Mouse (Mus musculus) midbrain, postnatal 0 days (tissue): ENCODE data around the gene Gm10447. TPM values are rescaled to one million over a fixed set of nuclear protein-coding genes. Genes with fewer than 3 reads are reported as not detected.

Source experiments
- ATAC-seq: fragments of 200-750 bp; cut with Nextera tagmentation; 2 replicates; pipeline ENCODE4 v1.8.0; 2017; ENCODE audit warnings: moderate number of reproducible peaks, mild to moderate bottlenecking, moderate TSS enrichment, moderate library complexity; ENCODE audit not compliant: low FRiP score
- DNase-seq: peaks from one replicate; pipeline ENCODE4 v3.0.0-alpha.2; 2015; ENCODE audit warnings: low spot score
- H3K27ac ChIP-seq: fragments of 300-500 bp; sonication (generic); 2 replicates; pipeline ENCODE4 v1.5.1; 2014; ENCODE audit warnings: low read depth, mild to moderate bottlenecking, low read length, mixed read lengths
- H3K27me3 ChIP-seq: fragments of 300-500 bp; sonication (generic); 2 replicates; pipeline ENCODE4 v1.6.1; 2014; ENCODE audit warnings: low read length, control low read depth, mixed read lengths; ENCODE audit not compliant: insufficient read depth
- H3K36me3 ChIP-seq: fragments of 300-500 bp; sonication (generic); 2 replicates; pipeline ENCODE4 v1.6.1; 2014; ENCODE audit warnings: low read length, control low read depth, mixed read lengths; ENCODE audit not compliant: insufficient read depth
- H3K4me1 ChIP-seq: fragments of 300-500 bp; sonication (generic); 2 replicates; pipeline ENCODE4 v1.6.1; 2014; ENCODE audit warnings: mild to moderate bottlenecking, control low read depth, antibody characterized with exemption, low read length, mixed read lengths; ENCODE audit not compliant: insufficient read depth
- H3K4me2 ChIP-seq: fragments of 300-500 bp; sonication (generic); 2 replicates; pipeline ENCODE4 v1.6.1; 2014; ENCODE audit warnings: low read depth, mild to moderate bottlenecking, low read length, mixed read lengths; ENCODE audit not compliant: poor library complexity, severe bottlenecking
- H3K4me3 ChIP-seq: fragments of 300-500 bp; sonication (generic); 2 replicates; pipeline ENCODE4 v1.5.1; 2014; ENCODE audit warnings: low read depth, mild to moderate bottlenecking, low read length, moderate library complexity
- H3K9ac ChIP-seq: fragments of 300-500 bp; sonication (generic); replicated peaks from 2 replicates; pipeline ENCODE4 v1.6.1; 2014; ENCODE audit warnings: mild to moderate bottlenecking, low read length, moderate library complexity, mixed read lengths; ENCODE audit not compliant: poor library complexity, severe bottlenecking
- H3K9me3 ChIP-seq: fragments of 300-500 bp; sonication (generic); 2 replicates; pipeline ENCODE4 v1.6.1; 2016; ENCODE audit warnings: low read length, control low read depth
- CTCF ChIP-seq: IDR thresholded peaks from 2 replicates; pipeline ENCODE4 v1.5.1; 2016; ENCODE audit warnings: antibody characterized with exemption, mild to moderate bottlenecking
- WGBS: fragments of 180-500 bp; shearing (Covaris S2); extraction: QIAGEN DNeasy Blood & Tissue Kit; methylation state at CpG from one replicate; pipeline ENCODE4 v1.1.7; 2014; 5-methylcytosine and 5-hydroxymethylcytosine counted together
- polyA plus RNA-seq: library from polyadenylated mRNA; unstranded; fragments of >200 nt; fragmentation: Nextera tagmentation; extraction: Ambion mirVana; gene quantifications from 2 replicates; pipeline ENCODE4 v1.2.1, GENCODE M21; 2015
- total RNA-seq: library from RNA; depleted of rRNA; stranded (reverse); fragments of >200 nt; gene quantifications from 2 replicates; pipeline ENCODE4 v1.2.3, GENCODE M21; 2014

Gene Gm10447
- total and polyA plus RNA-seq, 2 experiments from 2014 or later = 0.11 TPM; not detected in 1

- Histone ChIP-seq H3K27me3 (no peaks in the 10 kb centered on the region), H3K36me3 (peaks cover 9% of the 10 kb centered on the region), H3K4me2 (peak overlapping the region; percentile 64), H3K9ac (peak overlapping the region; percentile 56), H3K4me3 (peak overlapping the region; percentile 62), H3K27ac (peak overlapping the region; percentile 73), H3K9me3 (no peaks in the 10 kb centered on the region), H3K4me1 (peaks cover 9% of the 10 kb centered on the region; the same call in 1 of the 2 replicates)
- ATAC-seq = peak; percentile 28
- peak; percentile 14 for DNase-seq
- TF ChIP-seq CTCF = no peak
- 20% methylated on average over 9 of the region's 9 CpGs for WGBS
These were observed 25.4 kb downstream of the Gm10447 start for GRCm38 (mm10) chr11:53431347-53432056.

GRCm38 (mm10) chr11:53430670-53431346, 26.1 kb downstream of the Gm10447 start, which contains the start of the genes Uqcrq and Gdf9:
Uqcrq (minus strand) TSS chr11:53430831.
Gdf9 (plus strand) TSS chr11:53431023.
- WGBS = 1% methylated on average over 44 of the region's 44 CpGs
- no peak for TF ChIP-seq CTCF

GRCm38 (mm10) chr11:53430300-53430669, 26.6 kb downstream of the Gm10447 start:
- no peak for TF ChIP-seq CTCF
- ATAC-seq = peak; percentile 56
- WGBS = under 1% methylated on average over 34 of the region's 34 CpGs

More at GRCm38 (mm10) chr11:53430670-53431346, 26.1 kb downstream of the Gm10447 start, which contains the start of the genes Uqcrq and Gdf9:
- H3K9me3 ChIP-seq = no peaks in the 10 kb centered on the region
- H3K27ac ChIP-seq = peak within 1 kb of the TSS; percentile 83
- peak within 1 kb of the TSS; percentile 64 for H3K4me2 ChIP-seq
- peak; percentile 100 for DNase-seq
- peaks cover 9% of the 10 kb centered on the region for H3K36me3 ChIP-seq
- H3K4me1 ChIP-seq = peaks cover 9% of the 10 kb centered on the region; the same call in 1 of the 2 replicates
- peak within 1 kb of the TSS; percentile 62 for H3K4me3 ChIP-seq
- no peaks in the 10 kb centered on the region for H3K27me3 ChIP-seq
- peak; percentile 96 for ATAC-seq
- H3K9ac ChIP-seq = peak within 1 kb of the TSS; percentile 80

GRCm38 (mm10) chr11:53429182-53429581, 27.7 kb downstream of the Gm10447 start:
- no peak for ATAC-seq
- Histone ChIP-seq H3K27ac (no peak overlapping the region), H3K27me3 (no peaks in the 10 kb centered on the region), H3K9me3 (no peaks in the 10 kb centered on the region), H3K9ac (no peak overlapping the region), H3K4me1 (peaks cover 9% of the 10 kb centered on the region; the same call in 1 of the 2 replicates), H3K4me2 (peak overlapping the region; percentile 62; the same call in 1 of the 2 replicates), H3K36me3 (peaks cover 9% of the 10 kb centered on the region), H3K4me3 (no peak overlapping the region; the same call in 1 of the 2 replicates)
- no peak for TF ChIP-seq CTCF
- no peak for DNase-seq

More at GRCm38 (mm10) chr11:53430300-53430669, 26.6 kb downstream of the Gm10447 start:
- peak overlapping the region; percentile 62 for H3K4me3 ChIP-seq
- H3K27ac ChIP-seq = peak overlapping the region; percentile 83
- peak overlapping the region; percentile 62 for H3K4me2 ChIP-seq
- no peaks in the 10 kb centered on the region for H3K27me3 ChIP-seq
- no peaks in the 10 kb centered on the region for H3K9me3 ChIP-seq
- DNase-seq = peak; percentile 32
- H3K36me3 ChIP-seq = peaks cover 9% of the 10 kb centered on the region
- H3K4me1 ChIP-seq = peaks cover 9% of the 10 kb centered on the region; the same call in 1 of the 2 replicates
- H3K9ac ChIP-seq = peak overlapping the region; percentile 80

GRCm38 (mm10) chr11:53428716-53429057, 28.2 kb downstream of the Gm10447 start:
- no peak for ATAC-seq

More at GRCm38 (mm10) chr11:53428716-53429057, 28.2 kb downstream of the Gm10447 start:
- Histone ChIP-seq H3K27me3 (no peaks in the 10 kb centered on the region), H3K4me2 (no peak overlapping the region), H3K9me3 (no peaks in the 10 kb centered on the region), H3K4me3 (no peak overlapping the region), H3K36me3 (peaks cover 9% of the 10 kb centered on the region), H3K27ac (no peak overlapping the region), H3K4me1 (peaks cover 9% of the 10 kb centered on the region; the same call in 1 of the 2 replicates), H3K9ac (no peak overlapping the region)
- DNase-seq = no peak
- TF ChIP-seq CTCF = no peak
- WGBS = 93% methylated on average over 5 of the region's 5 CpGs
